Mouse (Mus musculus) stomach, embryonic 15.5 days (tissue): ENCODE data around the gene Txnrd1. TPM values are rescaled to one million over a fixed set of nuclear protein-coding genes. Genes with fewer than 3 reads are reported as not detected.

Experiments
- ATAC-seq: fragments of 200-750 bp; cut with Nextera tagmentation; 2 replicates; pipeline ENCODE4 v1.8.0; 2017; ENCODE audit warnings: low read depth, moderate number of reproducible peaks, moderate TSS enrichment; ENCODE audit not compliant: insufficient read depth, low FRiP score
- H3K27ac ChIP-seq: fragments of 300-500 bp; sonication (generic); 2 replicates; pipeline ENCODE4 v1.5.1; 2015; ENCODE audit warnings: mild to moderate bottlenecking, inconsistent platforms
- H3K27me3 ChIP-seq: fragments of 300-500 bp; sonication (generic); replicated peaks from 2 replicates; pipeline ENCODE4 v1.6.1; 2015; ENCODE audit warnings: inconsistent platforms
- H3K36me3 ChIP-seq: fragments of 300-500 bp; sonication (generic); 2 replicates; pipeline ENCODE4 v1.6.1; 2015; ENCODE audit warnings: inconsistent platforms
- H3K4me1 ChIP-seq: fragments of 300-500 bp; sonication (generic); 2 replicates; pipeline ENCODE4 v1.6.1; 2015; ENCODE audit warnings: inconsistent platforms
- H3K4me2 ChIP-seq: fragments of 300-500 bp; sonication (generic); 2 replicates; pipeline ENCODE4 v1.6.1; 2015; ENCODE audit warnings: mild to moderate bottlenecking, inconsistent platforms
- H3K4me3 ChIP-seq: fragments of 300-500 bp; sonication (generic); replicated peaks from 2 replicates; pipeline ENCODE4 v1.5.1; 2015; ENCODE audit warnings: inconsistent platforms
- H3K9ac ChIP-seq: fragments of 300-500 bp; sonication (generic); 2 replicates; pipeline ENCODE4 v1.6.1; 2015; ENCODE audit warnings: inconsistent platforms
- H3K9me3 ChIP-seq: fragments of 300-500 bp; sonication (generic); 2 replicates; pipeline ENCODE4 v1.6.1; 2016; ENCODE audit warnings: inconsistent platforms
- WGBS: fragments of 180-500 bp; shearing (Covaris S2); methylation state at CpG from one replicate; pipeline ENCODE4 v1.1.7; 2015; 5-methylcytosine and 5-hydroxymethylcytosine counted together
- polyA plus RNA-seq: library from polyadenylated mRNA; unstranded; fragments of >200 nt; fragmentation: Nextera tagmentation; extraction: Ambion mirVana; gene quantifications from 2 replicates; pipeline ENCODE4 v1.2.1, GENCODE M21; 2015

The Txnrd1 gene
- polyA plus RNA-seq, 1 experiment from 2014 or later, result 82.5 TPM

DNA sequence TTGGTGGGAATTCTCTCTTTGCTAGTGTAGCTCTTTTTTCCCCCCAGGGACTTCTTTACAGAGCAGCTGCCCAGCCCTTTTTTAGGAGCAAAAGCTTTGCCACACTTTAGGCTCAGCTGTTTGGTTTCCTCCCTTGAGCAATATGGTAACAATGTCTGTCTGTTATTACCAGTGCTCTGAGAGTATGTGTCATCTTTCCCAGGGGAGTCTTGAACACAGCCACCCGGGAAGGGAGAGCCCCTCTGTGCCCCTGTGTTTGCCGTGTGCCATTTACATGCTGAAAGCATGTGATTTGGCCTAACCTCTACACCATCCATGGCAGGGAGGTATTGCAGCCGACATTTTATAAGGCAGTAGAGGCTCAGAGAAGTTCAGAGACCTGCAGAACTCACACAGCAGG lies 29.4 kb upstream of the Txnrd1 start:
- no peak for ATAC-seq
- no peaks in the 10 kb centered on the region for H3K9me3 ChIP-seq
- H3K4me1 ChIP-seq, result no peaks in the 10 kb centered on the region
- H3K9ac ChIP-seq, result no peak overlapping the region
- 56% methylated on average over 3 of the region's 3 CpGs for WGBS
- peak overlapping the region; percentile 63 for H3K27ac ChIP-seq
- no peaks in the 10 kb centered on the region for H3K36me3 ChIP-seq
- H3K27me3 ChIP-seq, result no peaks in the 10 kb centered on the region
- H3K4me3 ChIP-seq, result no peak overlapping the region
- H3K4me2 ChIP-seq, result no peak overlapping the region

DNA sequence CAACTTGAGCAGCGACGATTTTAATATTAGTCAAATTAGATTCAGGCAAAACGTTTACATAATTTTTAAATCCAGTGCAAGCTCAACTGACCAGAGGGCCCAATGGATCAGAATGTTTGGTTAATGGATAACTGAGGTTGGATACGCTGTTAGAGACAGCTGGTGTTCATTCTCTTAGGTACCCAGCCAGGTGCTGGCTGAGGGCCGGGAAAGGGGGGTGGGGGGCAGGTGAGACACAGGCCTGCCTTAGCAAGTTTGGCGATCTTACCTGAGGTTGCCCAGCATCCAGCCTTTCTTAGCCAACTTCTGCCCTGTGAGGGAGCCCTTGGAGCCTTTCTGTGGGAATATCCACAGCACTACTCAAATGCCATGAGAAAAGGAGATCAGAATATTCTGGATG lies 28.6 kb upstream of the Txnrd1 start:
- Histone ChIP-seq H3K4me1 (no peaks in the 10 kb centered on the region), H3K9me3 (no peaks in the 10 kb centered on the region), H3K9ac (no peak overlapping the region), H3K4me2 (no peak overlapping the region), H3K36me3 (no peaks in the 10 kb centered on the region), H3K27ac (peak overlapping the region; percentile 63), H3K27me3 (no peaks in the 10 kb centered on the region), H3K4me3 (no peak overlapping the region)
- WGBS, result 50% methylated on average over 6 of the region's 6 CpGs
- peak; percentile 75; the same call in 1 of the 2 replicates for ATAC-seq

DNA sequence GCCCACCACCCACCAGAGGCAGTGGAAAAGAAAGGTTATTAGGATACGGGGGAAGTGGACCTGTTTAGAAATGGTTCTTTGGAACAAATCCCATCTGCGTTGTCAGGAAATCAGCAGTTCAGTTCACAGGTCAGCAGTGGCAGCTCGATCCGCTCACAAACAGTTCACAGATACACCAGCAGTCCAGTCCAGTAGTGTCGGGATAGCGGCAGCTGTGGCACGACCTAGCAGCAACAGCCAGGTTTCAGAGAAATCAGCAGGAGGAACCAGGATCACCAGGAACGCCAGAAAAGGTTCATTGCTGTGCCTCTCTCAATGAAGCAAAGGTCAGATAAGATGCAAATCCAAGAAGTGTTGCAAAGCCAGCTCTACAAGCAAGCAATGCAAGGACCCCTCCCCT lies 27.3 kb upstream of the Txnrd1 start:
- no peaks in the 10 kb centered on the region for H3K9me3 ChIP-seq
- H3K9ac ChIP-seq, result no peak overlapping the region
- no peak overlapping the region for H3K4me3 ChIP-seq
- H3K27ac ChIP-seq, result no peak overlapping the region
- H3K4me2 ChIP-seq, result no peak overlapping the region
- no peaks in the 10 kb centered on the region for H3K27me3 ChIP-seq
- H3K4me1 ChIP-seq, result no peaks in the 10 kb centered on the region
- WGBS, result 59% methylated on average over 8 of the region's 8 CpGs
- H3K36me3 ChIP-seq, result no peaks in the 10 kb centered on the region
- no peak for ATAC-seq

DNA sequence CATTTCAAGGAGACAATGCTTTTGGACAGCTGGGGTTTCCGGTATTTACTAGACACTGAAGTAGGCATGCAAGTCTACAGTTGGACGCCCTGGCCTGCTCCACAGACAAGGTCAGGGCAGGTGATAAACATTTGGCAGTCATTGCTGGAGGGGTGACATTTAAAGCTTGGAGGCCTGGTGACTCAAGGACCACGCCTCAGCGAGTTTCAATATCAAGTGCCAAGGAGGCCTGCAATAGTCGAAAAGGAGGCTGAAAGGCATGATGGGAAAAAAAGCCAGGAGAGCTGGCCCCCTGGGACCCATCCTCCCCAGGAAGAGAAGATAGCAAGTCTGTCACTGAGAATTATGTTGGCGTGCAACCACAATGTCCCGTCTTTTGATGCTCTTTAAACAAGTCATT lies 26.5 kb upstream of the Txnrd1 start:
- no peak for ATAC-seq
- H3K36me3 ChIP-seq, result no peaks in the 10 kb centered on the region

DNA sequence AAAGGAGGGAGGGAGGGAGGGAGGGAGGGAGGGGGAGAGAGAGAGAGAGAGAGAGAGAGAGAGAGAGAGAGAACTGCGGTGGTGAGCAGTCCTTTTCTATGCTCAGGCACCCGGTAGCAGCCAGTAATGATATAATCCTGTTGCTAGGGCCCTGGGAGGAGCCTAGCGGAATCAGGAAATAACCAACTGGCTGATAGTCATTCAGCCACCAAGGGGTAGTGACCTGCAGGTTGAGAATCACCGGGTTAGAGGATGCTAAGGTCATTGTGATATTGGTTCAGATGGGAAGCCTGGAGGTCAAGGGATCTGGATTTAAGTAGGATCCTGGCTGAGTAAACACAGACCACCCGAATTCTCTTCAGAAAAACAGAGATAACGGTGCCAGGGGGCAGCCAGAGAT lies 25.6 kb upstream of the Txnrd1 start:
- no peak overlapping the region for H3K27ac ChIP-seq
- no peak overlapping the region for H3K9ac ChIP-seq
- no peak for ATAC-seq
- 44% methylated on average over 5 of the region's 6 CpGs for WGBS
- H3K27me3 ChIP-seq, result no peaks in the 10 kb centered on the region
- H3K9me3 ChIP-seq, result no peaks in the 10 kb centered on the region
- H3K4me1 ChIP-seq, result no peaks in the 10 kb centered on the region
- no peaks in the 10 kb centered on the region for H3K36me3 ChIP-seq
- H3K4me2 ChIP-seq, result no peak overlapping the region
- no peak overlapping the region for H3K4me3 ChIP-seq

More for the DNA sequence above, 26.5 kb upstream of the Txnrd1 start:
- H3K27me3 ChIP-seq, result no peaks in the 10 kb centered on the region
- no peaks in the 10 kb centered on the region for H3K9me3 ChIP-seq
- no peak overlapping the region for H3K27ac ChIP-seq
- no peaks in the 10 kb centered on the region for H3K4me1 ChIP-seq
- H3K4me3 ChIP-seq, result no peak overlapping the region
- H3K4me2 ChIP-seq, result no peak overlapping the region
- no peak overlapping the region for H3K9ac ChIP-seq
- WGBS, result 66% methylated on average over 7 of the region's 7 CpGs

DNA sequence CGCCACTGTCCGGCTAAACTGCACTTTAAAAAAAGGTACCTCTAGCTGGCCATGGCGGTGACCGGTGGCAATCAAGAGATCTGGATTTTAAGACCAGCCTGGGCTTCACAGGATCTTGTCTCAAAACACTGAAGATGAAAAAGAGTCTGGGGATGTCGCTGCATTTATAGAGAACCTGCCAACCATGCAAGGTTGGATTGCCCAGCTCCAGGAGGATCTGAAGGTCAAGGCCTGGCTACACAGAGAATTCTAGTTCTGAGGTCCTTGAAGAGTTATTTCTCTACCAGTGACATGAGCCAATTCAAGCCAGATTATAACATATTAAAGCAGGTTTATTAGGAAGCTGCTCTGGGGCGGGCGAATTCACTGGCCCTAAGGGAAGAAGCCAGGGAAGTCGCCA lies 24.9 kb upstream of the Txnrd1 start:
- no peaks in the 10 kb centered on the region for H3K27me3 ChIP-seq
- ATAC-seq, result no peak
- no peaks in the 10 kb centered on the region for H3K4me1 ChIP-seq
- no peak overlapping the region for H3K4me3 ChIP-seq
- no peaks in the 10 kb centered on the region for H3K9me3 ChIP-seq
- no peak overlapping the region for H3K4me2 ChIP-seq
- H3K36me3 ChIP-seq, result no peaks in the 10 kb centered on the region
- 89% methylated on average over 8 of the region's 8 CpGs for WGBS
- H3K27ac ChIP-seq, result no peak overlapping the region
- H3K9ac ChIP-seq, result no peak overlapping the region

DNA sequence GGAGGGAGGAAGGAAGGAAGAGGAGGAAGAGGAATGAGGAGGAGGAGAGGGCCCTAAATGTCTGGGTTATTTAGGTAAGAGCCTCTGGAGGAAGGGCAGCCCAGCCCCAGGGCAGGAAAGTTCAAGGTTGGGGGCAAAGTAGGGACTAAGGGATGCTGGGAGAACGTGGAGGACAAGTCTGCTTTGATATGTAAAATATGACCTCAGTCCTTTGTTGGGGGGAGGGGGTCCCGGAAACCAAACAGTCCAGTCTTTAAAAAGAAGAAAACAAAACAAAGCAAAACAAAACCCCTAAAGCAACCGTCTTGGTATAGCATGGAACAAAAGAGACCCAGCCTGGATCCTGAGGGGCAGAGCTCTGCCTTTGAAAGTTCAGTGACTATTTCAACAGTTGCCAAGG lies 24.4 kb upstream of the Txnrd1 start:
- no peak for ATAC-seq
- no peak overlapping the region for H3K9ac ChIP-seq
- no peaks in the 10 kb centered on the region for H3K9me3 ChIP-seq
- no peak overlapping the region for H3K4me3 ChIP-seq
- no peaks in the 10 kb centered on the region for H3K36me3 ChIP-seq
- 29% methylated on average over 3 of the region's 3 CpGs for WGBS
- H3K4me2 ChIP-seq, result no peak overlapping the region
- H3K4me1 ChIP-seq, result peaks cover 4% of the 10 kb centered on the region; the same call in 1 of the 2 replicates
- no peaks in the 10 kb centered on the region for H3K27me3 ChIP-seq
- H3K27ac ChIP-seq, result no peak overlapping the region

DNA sequence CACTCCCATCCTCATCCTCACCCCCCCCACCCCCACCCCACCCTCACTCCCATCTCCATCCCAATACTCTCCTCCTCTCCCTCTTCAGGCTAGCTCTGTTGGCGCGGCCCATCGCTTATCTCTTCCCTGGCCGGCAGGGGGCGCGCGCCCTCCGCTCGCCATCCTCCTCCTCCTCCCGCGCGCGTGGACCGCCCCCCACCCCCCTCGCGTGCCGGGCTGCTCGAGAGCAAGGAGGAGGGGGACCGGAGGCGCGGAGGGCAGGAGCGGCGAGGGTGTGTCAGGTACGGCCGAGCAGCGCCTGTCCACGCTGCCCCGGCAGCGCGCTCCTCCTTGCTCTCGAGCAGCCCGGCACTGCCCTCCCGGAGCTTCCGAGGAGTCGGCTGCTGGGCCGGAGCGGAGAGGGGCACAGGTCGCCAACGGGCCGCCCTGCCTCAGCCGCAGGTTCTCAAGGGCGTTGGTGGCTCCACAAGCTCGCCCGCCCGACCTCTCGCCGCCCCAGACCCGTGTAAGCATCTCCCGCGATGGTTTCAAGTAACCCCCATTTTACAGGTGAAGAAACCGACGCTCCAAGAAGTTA lies 21.8 kb upstream of the Txnrd1 start:
- peaks cover 7% of the 10 kb centered on the region; the same call in 1 of the 2 replicates for H3K4me1 ChIP-seq
- H3K4me3 ChIP-seq, result peak overlapping the region; percentile 52
- ATAC-seq, result peak; percentile 57
- H3K4me2 ChIP-seq, result peak overlapping the region; percentile 84
- no peaks in the 10 kb centered on the region for H3K36me3 ChIP-seq
- no peak overlapping the region for H3K27ac ChIP-seq
- H3K9ac ChIP-seq, result peak overlapping the region; percentile 31; the same call in 1 of the 2 replicates
- H3K9me3 ChIP-seq, result no peaks in the 10 kb centered on the region
- H3K27me3 ChIP-seq, result no peaks in the 10 kb centered on the region
- 4% methylated on average over 47 of the region's 52 CpGs for WGBS

DNA sequence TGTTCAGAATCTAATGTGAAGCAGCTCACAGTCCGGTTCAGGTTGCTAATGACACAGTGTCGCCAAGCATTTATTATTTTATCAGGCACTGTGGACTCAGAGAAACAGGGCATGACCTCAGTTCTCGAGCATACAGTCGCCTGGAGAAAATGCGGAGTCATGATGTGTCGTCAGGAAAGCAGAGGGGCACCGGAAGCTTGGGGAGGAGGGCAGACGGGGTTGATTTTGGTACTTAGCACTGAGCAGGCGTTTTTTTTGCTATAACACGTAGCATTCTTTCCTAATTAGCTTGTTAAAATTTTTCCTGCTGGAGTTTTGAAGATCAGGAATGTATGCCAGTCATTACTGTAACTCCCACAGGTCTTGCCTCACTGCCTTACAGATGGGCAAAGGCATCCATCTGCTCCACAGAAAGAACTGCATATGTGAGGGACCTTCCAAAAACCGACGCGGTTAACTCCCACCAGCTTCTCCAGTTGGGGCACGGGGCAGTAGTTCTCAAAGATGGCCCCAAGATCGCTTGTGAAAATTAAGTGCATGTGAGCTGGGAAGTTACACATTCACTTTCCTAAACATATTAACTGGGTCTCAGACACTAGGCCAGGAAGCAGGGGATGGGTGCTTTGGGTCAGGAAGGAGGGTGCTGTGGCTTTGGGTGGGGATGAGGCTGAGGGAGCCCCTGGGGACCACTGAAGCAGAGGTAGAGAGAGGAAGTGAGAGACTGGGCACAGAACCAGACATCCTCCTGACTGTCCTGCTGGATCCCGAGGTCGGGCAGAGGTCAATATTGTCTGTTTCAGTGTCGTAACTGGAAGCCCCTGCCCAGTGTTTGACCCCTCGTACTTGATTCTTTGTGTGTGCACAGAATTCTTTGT lies 19.4 kb upstream of the Txnrd1 start:
- Histone ChIP-seq H3K9me3 (no peaks in the 10 kb centered on the region), H3K4me3 (no peak overlapping the region), H3K27ac (no peak overlapping the region), H3K4me1 (peaks cover 7% of the 10 kb centered on the region; the same call in 1 of the 2 replicates), H3K27me3 (no peaks in the 10 kb centered on the region), H3K9ac (no peak overlapping the region), H3K4me2 (no peak overlapping the region; the same call in 1 of the 2 replicates), H3K36me3 (no peaks in the 10 kb centered on the region)
- WGBS, result 26% methylated on average over 19 of the region's 19 CpGs
- no peak for ATAC-seq

DNA sequence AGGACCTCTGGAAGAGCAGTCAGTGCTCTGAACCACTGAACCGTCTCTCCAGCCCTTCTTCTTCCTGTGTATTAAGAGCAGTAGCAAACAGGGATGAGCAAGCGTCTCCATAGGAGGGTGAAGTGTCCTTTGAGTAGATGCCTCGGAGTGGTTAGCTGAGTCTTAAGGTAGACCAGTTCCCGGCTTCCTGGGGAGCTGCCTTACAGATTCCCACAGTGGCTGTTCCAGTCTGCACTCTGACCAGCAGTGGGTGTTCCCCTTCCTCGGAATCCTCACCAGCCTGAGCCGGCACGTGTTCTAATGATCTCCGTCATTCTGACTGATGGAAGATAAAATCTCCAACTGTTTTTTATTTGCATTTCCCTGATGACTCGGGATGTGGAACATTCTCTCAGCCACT lies 17.3 kb upstream of the Txnrd1 start:
- H3K4me1 ChIP-seq, result peaks cover 7% of the 10 kb centered on the region; the same call in 1 of the 2 replicates
- no peak for ATAC-seq
- H3K36me3 ChIP-seq, result no peaks in the 10 kb centered on the region
- no peak overlapping the region for H3K4me3 ChIP-seq
- no peak overlapping the region for H3K4me2 ChIP-seq
- H3K27ac ChIP-seq, result no peak overlapping the region
- no peaks in the 10 kb centered on the region for H3K9me3 ChIP-seq
- no peak overlapping the region for H3K9ac ChIP-seq
- H3K27me3 ChIP-seq, result no peaks in the 10 kb centered on the region
- 76% methylated on average over 9 of the region's 9 CpGs for WGBS

DNA sequence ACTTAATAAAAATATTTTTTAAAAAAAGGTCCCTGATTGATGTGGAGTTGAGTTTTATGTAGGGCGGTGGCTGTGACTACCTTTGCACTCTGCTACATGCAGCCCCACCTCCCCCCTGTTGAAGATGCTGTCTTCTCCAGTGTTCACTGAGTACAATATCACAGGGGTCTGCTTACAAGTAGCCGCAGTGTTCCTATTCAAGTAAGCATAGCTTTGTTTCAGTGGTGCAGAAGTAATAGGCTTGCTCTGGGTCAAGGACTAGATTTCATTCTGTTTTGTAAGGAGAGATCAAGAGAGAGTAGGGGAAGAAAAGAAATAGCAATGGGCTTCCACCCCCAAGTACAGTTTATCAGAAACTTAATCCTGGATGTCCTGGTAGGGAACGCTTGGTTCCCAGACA lies 16.2 kb upstream of the Txnrd1 start:
- WGBS, result 89% methylated on average over 3 of the region's 3 CpGs
- Histone ChIP-seq H3K9ac (no peak overlapping the region), H3K4me2 (no peak overlapping the region), H3K9me3 (no peaks in the 10 kb centered on the region), H3K27ac (no peak overlapping the region), H3K36me3 (no peaks in the 10 kb centered on the region), H3K27me3 (no peaks in the 10 kb centered on the region), H3K4me3 (no peak overlapping the region), H3K4me1 (peaks cover 7% of the 10 kb centered on the region; the same call in 1 of the 2 replicates)
- no peak for ATAC-seq

DNA sequence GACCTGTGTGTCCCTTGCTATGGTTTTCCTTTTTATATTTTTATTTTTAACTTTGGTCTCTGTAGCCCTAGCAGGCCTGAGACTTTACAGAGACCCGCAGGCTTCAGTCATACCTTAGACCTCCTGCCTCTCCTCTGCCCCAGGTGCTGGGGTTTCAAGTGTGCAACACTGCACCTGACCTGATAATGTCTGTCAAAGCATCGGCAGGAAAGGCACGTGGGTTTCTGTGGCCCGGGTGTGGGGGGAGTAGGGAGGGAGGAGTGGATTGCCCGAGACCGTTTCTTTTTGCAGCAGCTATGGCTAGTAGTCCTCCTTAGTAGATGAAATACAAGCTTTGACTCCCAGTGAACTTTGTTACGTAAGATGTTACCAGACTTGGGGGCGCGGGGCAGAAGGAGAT lies 15.8 kb upstream of the Txnrd1 start:
- ATAC-seq, result no peak
- no peaks in the 10 kb centered on the region for H3K27me3 ChIP-seq
- no peak overlapping the region for H3K9ac ChIP-seq
- no peaks in the 10 kb centered on the region for H3K9me3 ChIP-seq
- H3K4me2 ChIP-seq, result no peak overlapping the region
- 61% methylated on average over 9 of the region's 9 CpGs for WGBS
- H3K4me1 ChIP-seq, result peaks cover 7% of the 10 kb centered on the region; the same call in 1 of the 2 replicates
- H3K27ac ChIP-seq, result no peak overlapping the region
- H3K36me3 ChIP-seq, result no peaks in the 10 kb centered on the region
- H3K4me3 ChIP-seq, result no peak overlapping the region
